Mouse (Mus musculus) bone marrow macrophage, adult 2 months (primary cell): Measurements from ENCODE around the gene Six5.

ENCODE experiments used
- CTCF ChIP-seq: IDR thresholded peaks from 2 replicates; pipeline ENCODE4 v1.5.1; 2012; ENCODE audit warnings: low read depth, mild to moderate bottlenecking, low read length, moderate library complexity
- POLR2A ChIP-seq: IDR thresholded peaks from 2 replicates; pipeline ENCODE4 v1.6.1; 2012; ENCODE audit warnings: mild to moderate bottlenecking, low read depth, low read length, borderline replicate concordance

DNA sequence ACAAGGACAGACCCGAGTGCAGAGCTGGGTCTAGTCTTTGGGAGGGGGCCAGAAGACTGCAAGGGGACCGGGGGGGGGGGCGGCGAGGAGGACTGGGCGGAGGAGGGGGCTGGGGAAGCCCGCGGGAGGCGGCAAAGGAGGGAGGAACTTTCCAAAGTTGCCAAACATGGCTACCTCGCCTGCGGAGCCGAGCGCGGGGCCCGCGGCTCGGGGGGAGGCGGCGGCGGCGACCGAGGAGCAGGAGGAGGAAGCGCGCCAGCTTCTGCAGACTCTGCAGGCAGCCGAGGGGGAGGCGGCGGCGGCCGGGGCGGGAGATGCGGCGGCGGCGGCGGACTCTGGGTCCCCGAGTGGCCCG, at the start of gene Six5:
- TF ChIP-seq CTCF (no peak), POLR2A (no peak)
